Mouse (Mus musculus): ENCODE results near the gene Megf9. TPM values are rescaled to one million over a fixed set of nuclear protein-coding genes. Genes with fewer than 3 reads are reported as not detected.
A peak's percentile ranks its signal among the peaks of the same experiment; 100 is the strongest.

Gene Megf9
- polyA plus RNA-seq, 2 experiments: 1.8 to 3.3 TPM

GRCm38 (mm10) chr4:70452161-70452560 is 82.6 kb downstream of the Megf9 start:
- H3K27me3 ChIP-seq (ENCODE audit: control insufficient read depth, insufficient read depth, low read length): no peaks in the 10 kb centered on the region
- no peaks in the 10 kb centered on the region for H3K4me1 ChIP-seq (replicated peaks; ENCODE audit: control insufficient read depth in 2 of 2, insufficient read depth in 2 of 2, low read length in 1 of 2)
- no peaks in the 10 kb centered on the region for H3K36me3 ChIP-seq (replicated peaks; ENCODE audit: control insufficient read depth, insufficient read depth, low read depth)
- WGBS (ENCODE audit: insufficient replicate concordance): 83% methylated on average over 3 of the region's 3 CpGs
- ATAC-seq (ENCODE audit: insufficient read depth) (no peak), DNase-seq (ENCODE audit: low read depth in 3 of 3, low spot score in 3 of 3) (no peak)
- H3K4me2 ChIP-seq (ENCODE audit: low read depth): no peak overlapping the region
- no peak overlapping the region for H3K4me3 ChIP-seq (ENCODE audit: insufficient read depth in 1 of 2, low read depth in 2 of 2, low read length in 2 of 2)
- H3K27ac ChIP-seq: no peak overlapping the region
- TF ChIP-seq EP300 (IDR thresholded peaks at IDR 0.05; ENCODE audit: low read depth): no peak
- TF ChIP-seq CTCF (IDR thresholded peaks at IDR 0.05; ENCODE audit: low read depth): no peak
- H3K9me3 ChIP-seq (ENCODE audit: control insufficient read depth, low read length): no peaks in the 10 kb centered on the region
- no peak overlapping the region for H3K9ac ChIP-seq (replicated peaks)

- 1% methylated on average over 2 of the region's 2 CpGs for WGBS (ENCODE audit: insufficient replicate concordance)
- Histone ChIP-seq H3K27ac (no peak overlapping the region), H3K4me2 (ENCODE audit: low read depth) (no peak overlapping the region), H3K4me1 (replicated peaks; ENCODE audit: control insufficient read depth in 2 of 2, insufficient read depth in 2 of 2, low read length in 1 of 2) (no peaks in the 10 kb centered on the region), H3K27me3 (ENCODE audit: control insufficient read depth, insufficient read depth, low read length) (no peaks in the 10 kb centered on the region), H3K9ac (replicated peaks) (no peak overlapping the region), H3K4me3 (ENCODE audit: insufficient read depth in 1 of 2, low read depth in 2 of 2, low read length in 2 of 2) (no peak overlapping the region), H3K36me3 (replicated peaks; ENCODE audit: control insufficient read depth, insufficient read depth, low read depth) (no peaks in the 10 kb centered on the region), H3K9me3 (ENCODE audit: control insufficient read depth, low read length) (no peaks in the 10 kb centered on the region)
- TF ChIP-seq CTCF (IDR thresholded peaks at IDR 0.05; ENCODE audit: low read depth) (peak; percentile 76), EP300 (IDR thresholded peaks at IDR 0.05; ENCODE audit: low read depth) (no peak)
- ATAC-seq (ENCODE audit: insufficient read depth) (no peak), DNase-seq (ENCODE audit: low read depth in 3 of 3, low spot score in 3 of 3) (peak; percentile 4 to 24 (median 19))
Measured at GRCm38 (mm10) chr4:70451750-70452149, 83.0 kb downstream of the Megf9 start.

- no peak for DNase-seq (ENCODE audit: low read depth in 3 of 3, low spot score in 3 of 3)
- Histone ChIP-seq H3K4me3 (ENCODE audit: insufficient read depth in 1 of 2, low read depth in 2 of 2, low read length in 2 of 2) (no peak overlapping the region), H3K27ac (no peak overlapping the region), H3K9ac (replicated peaks) (no peak overlapping the region), H3K4me1 (replicated peaks; ENCODE audit: control insufficient read depth in 2 of 2, insufficient read depth in 2 of 2, low read length in 1 of 2) (no peaks in the 10 kb centered on the region), H3K9me3 (ENCODE audit: control insufficient read depth, low read length) (no peaks in the 10 kb centered on the region), H3K36me3 (replicated peaks; ENCODE audit: control insufficient read depth, insufficient read depth, low read depth) (no peaks in the 10 kb centered on the region), H3K27me3 (ENCODE audit: control insufficient read depth, insufficient read depth, low read length) (no peaks in the 10 kb centered on the region), H3K4me2 (ENCODE audit: low read depth) (no peak overlapping the region)
- ATAC-seq (ENCODE audit: insufficient read depth): no peak
- 63% methylated on average over 1 of the region's 1 CpGs for WGBS (ENCODE audit: insufficient replicate concordance)
- TF ChIP-seq CTCF (IDR thresholded peaks at IDR 0.05; ENCODE audit: low read depth) (peak; percentile 43; the same call in 1 of the 2 replicates), EP300 (IDR thresholded peaks at IDR 0.05; ENCODE audit: low read depth) (no peak)
Measured at GRCm38 (mm10) chr4:70449668-70450067, 85.1 kb downstream of the Megf9 start.

- H3K36me3 ChIP-seq (replicated peaks; ENCODE audit: control insufficient read depth, insufficient read depth, low read depth): no peaks in the 10 kb centered on the region
- no peak overlapping the region for H3K4me2 ChIP-seq (ENCODE audit: low read depth)
- no peaks in the 10 kb centered on the region for H3K27me3 ChIP-seq (ENCODE audit: control insufficient read depth, insufficient read depth, low read length)
- no peaks in the 10 kb centered on the region for H3K4me1 ChIP-seq (replicated peaks; ENCODE audit: control insufficient read depth in 2 of 2, insufficient read depth in 2 of 2, low read length in 1 of 2)
- no peak overlapping the region for H3K9ac ChIP-seq (replicated peaks)
- H3K4me3 ChIP-seq (ENCODE audit: insufficient read depth in 1 of 2, low read depth in 2 of 2, low read length in 2 of 2): no peak overlapping the region
- TF ChIP-seq CTCF (IDR thresholded peaks at IDR 0.05; ENCODE audit: low read depth) (no peak), EP300 (IDR thresholded peaks at IDR 0.05; ENCODE audit: low read depth) (no peak)
- H3K27ac ChIP-seq: no peak overlapping the region
- WGBS (ENCODE audit: insufficient replicate concordance): 72% methylated on average over 3 of the region's 3 CpGs
- H3K9me3 ChIP-seq (ENCODE audit: control insufficient read depth, low read length): no peaks in the 10 kb centered on the region
- DNase-seq (ENCODE audit: low read depth in 3 of 3, low spot score in 3 of 3): no peak
- ATAC-seq (ENCODE audit: insufficient read depth): no peak
Measured at GRCm38 (mm10) chr4:70446774-70447173, 88.0 kb downstream of the Megf9 start.

GRCm38 (mm10) chr4:70420202-70420601 is 114.6 kb downstream of the Megf9 start:
- Histone ChIP-seq H3K9ac (replicated peaks) (no peak overlapping the region), H3K4me3 (ENCODE audit: insufficient read depth in 1 of 2, low read depth in 2 of 2, low read length in 2 of 2) (no peak overlapping the region), H3K36me3 (replicated peaks; ENCODE audit: control insufficient read depth, insufficient read depth, low read depth) (no peaks in the 10 kb centered on the region), H3K4me2 (ENCODE audit: low read depth) (no peak overlapping the region), H3K27me3 (ENCODE audit: control insufficient read depth, insufficient read depth, low read length) (no peaks in the 10 kb centered on the region), H3K27ac (no peak overlapping the region), H3K4me1 (replicated peaks; ENCODE audit: control insufficient read depth in 2 of 2, insufficient read depth in 2 of 2, low read length in 1 of 2) (no peaks in the 10 kb centered on the region), H3K9me3 (ENCODE audit: control insufficient read depth, low read length) (no peaks in the 10 kb centered on the region)
- TF ChIP-seq CTCF (IDR thresholded peaks at IDR 0.05; ENCODE audit: low read depth): no peak
- no peak for TF ChIP-seq EP300 (IDR thresholded peaks at IDR 0.05; ENCODE audit: low read depth)
- no peak for ATAC-seq (ENCODE audit: insufficient read depth)
- DNase-seq (ENCODE audit: low read depth in 3 of 3, low spot score in 3 of 3): no peak
- WGBS (ENCODE audit: insufficient replicate concordance): 52% methylated on average over 2 of the region's 2 CpGs

Data from liver, embryonic 14.5 days (tissue).